Comparison of ENCODE assay signal across 8 mouse cellular contexts in genomic region chrX:7765764-7766163, GRCm38 (mm10). TPM values are rescaled to one million over a fixed set of nuclear protein-coding genes. Genes with fewer than 3 reads are reported as not detected.
DNase-seq lines count a peak whose midpoint lies in the region; ATAC-seq and TF ChIP-seq lines count a peak whose summit lies in the region.

No protein-coding gene starts in this region.

- H3K9ac ChIP-seq in neural tube, embryonic 15.5 days (replicated peaks) = peak overlapping the region; percentile 29

- no peak for ATAC-seq in neural tube, embryonic 15.5 days (ENCODE audit: low FRiP score)

- TF ChIP-seq POLR2A in brain, embryonic 14.5 days (IDR thresholded peaks at IDR 0.05; ENCODE audit: borderline replicate concordance, extremely low read depth, insufficient read depth, insufficient read length, poor library complexity, severe bottlenecking) = no peak

- peak overlapping the region; percentile 44 for H3K27ac ChIP-seq in left cerebral cortex, adult 2 months
- no peak overlapping the region for H3K27ac ChIP-seq in neural tube, embryonic 15.5 days (replicated peaks)

- WGBS in neural tube, embryonic 15.5 days = 23% methylated on average over 11 of the region's 11 CpGs

- H3K4me2 ChIP-seq in neural tube, embryonic 15.5 days = peak overlapping the region; percentile 63

- no peaks in the 10 kb centered on the region for H3K27me3 ChIP-seq in neural tube, embryonic 15.5 days (replicated peaks)

- peak; percentile 33 to 46 for DNase-seq in left cerebral cortex, adult 2 months (ENCODE audit: extremely low spot score in 1 of 2, low spot score in 2 of 2)
- DNase-seq in left cerebral cortex, adult 11 months (ENCODE audit: low spot score) = no peak
- peak; percentile 48 for DNase-seq in brain, embryonic 14.5 days (ENCODE audit: low read depth)
- DNase-seq in heart, adult 11 months = peak; percentile 97
- DNase-seq in kidney, adult 11 months = peak; percentile 45
- DNase-seq in lung, adult 18-20 months = peak; percentile 83 to 87
- no peak for DNase-seq in thymus, postnatal 0 days (ENCODE audit: low spot score)

- H3K4me3 ChIP-seq in left cerebral cortex, adult 2 months = peak overlapping the region; percentile 40
- H3K4me3 ChIP-seq in neural tube, embryonic 15.5 days (replicated peaks) = peak overlapping the region; percentile 61

- no peaks in the 10 kb centered on the region for H3K9me3 ChIP-seq in neural tube, embryonic 15.5 days (replicated peaks)

- H3K36me3 ChIP-seq in neural tube, embryonic 15.5 days = peaks cover 18% of the 10 kb centered on the region

- intact Hi-C loops in left cerebral cortex, adult 2 months (cut with DNase I) = no loop called here

- no peak for TF ChIP-seq CTCF in left cerebral cortex, adult 2 months (IDR thresholded peaks at IDR 0.05)
- no peak for TF ChIP-seq CTCF in brain, embryonic 14.5 days (IDR thresholded peaks at IDR 0.05; ENCODE audit: borderline replicate concordance, extremely low read depth, insufficient read depth, insufficient read length)

- H3K4me1 ChIP-seq in neural tube, embryonic 15.5 days = peaks cover 27% of the 10 kb centered on the region

RNA-seq across cellular contexts. Expression of gene Tfe3, which starts 3.4 kb away (rescaled TPM):
- 10 to 100 TPM; 30.9 to 35.1 TPM for total RNA-seq in left cerebral cortex, adult 2 months (2021)
- 14.1 and 22.6 TPM in 2 replicates for polyA plus RNA-seq in brain, embryonic 14.5 days (2012; rRNA removed)
- polyA plus RNA-seq in neural tube, embryonic 15.5 days (2015; fragmentation: Nextera tagmentation; extraction: Ambion mirVana) = 24.7 and 25.2 TPM in 2 replicates
- polyA plus RNA-seq in thymus, postnatal 0 days (2015; fragmentation: Nextera tagmentation; extraction: Ambion mirVana) = 11.4 TPM in 2 replicates

RNA-seq across cellular contexts. Expression of gene Ccdc120, which starts 15.1 kb away (rescaled TPM):
- 10 to 100 TPM; 26.3 TPM for total RNA-seq in left cerebral cortex, adult 2 months (2021)
- 86.8 and 89.7 TPM in 2 replicates for polyA plus RNA-seq in brain, embryonic 14.5 days (2012; rRNA removed)
- polyA plus RNA-seq in neural tube, embryonic 15.5 days (2015; fragmentation: Nextera tagmentation; extraction: Ambion mirVana) = 50.8 and 56.3 TPM in 2 replicates
- 6.7 and 8.2 TPM in 2 replicates for polyA plus RNA-seq in thymus, postnatal 0 days (2015; fragmentation: Nextera tagmentation; extraction: Ambion mirVana)

RNA-seq across cellular contexts. Expression of gene Gripap1, which starts 23.8 kb away (rescaled TPM):
- 100 to 1,000 TPM; 109 to 113 TPM for total RNA-seq in left cerebral cortex, adult 2 months (2021)
- 85.4 and 86.1 TPM in 2 replicates for polyA plus RNA-seq in brain, embryonic 14.5 days (2012; rRNA removed)
- polyA plus RNA-seq in neural tube, embryonic 15.5 days (2015; fragmentation: Nextera tagmentation; extraction: Ambion mirVana) = 63.0 and 67.4 TPM in 2 replicates
- polyA plus RNA-seq in thymus, postnatal 0 days (2015; fragmentation: Nextera tagmentation; extraction: Ambion mirVana) = 40.2 and 48.1 TPM in 2 replicates

RNA-seq across cellular contexts. Expression of gene Praf2, which starts 37.5 kb away (rescaled TPM):
- total RNA-seq in left cerebral cortex, adult 2 months (2021) = 10 to 100 TPM; 88.9 to 92.7 TPM
- 95.6 and 106 TPM in 2 replicates for polyA plus RNA-seq in brain, embryonic 14.5 days (2012; rRNA removed)
- polyA plus RNA-seq in neural tube, embryonic 15.5 days (2015; fragmentation: Nextera tagmentation; extraction: Ambion mirVana) = 128 and 132 TPM in 2 replicates
- polyA plus RNA-seq in thymus, postnatal 0 days (2015; fragmentation: Nextera tagmentation; extraction: Ambion mirVana) = 14.7 and 20.6 TPM in 2 replicates

RNA-seq across cellular contexts. Expression of gene Gm45208, which starts 43.7 kb away (rescaled TPM):
- total RNA-seq in left cerebral cortex, adult 2 months (2021) = not detected
- polyA plus RNA-seq in brain, embryonic 14.5 days (2012; rRNA removed) = 0.33 and 0.63 TPM in 2 replicates
- 1.4 TPM in 1 of 2 replicates, not detected in the other for polyA plus RNA-seq in neural tube, embryonic 15.5 days (2015; fragmentation: Nextera tagmentation; extraction: Ambion mirVana)
- 0.46 and 1.0 TPM in 2 replicates for polyA plus RNA-seq in thymus, postnatal 0 days (2015; fragmentation: Nextera tagmentation; extraction: Ambion mirVana)

Comparison
In these comparisons a context has a peak if more than half of its experiments do, and no peak if none do; other contexts are left out.
1. DNase-seq: peak in left cerebral cortex, adult 2 months (2 of 2), brain, embryonic 14.5 days (single experiment), heart, adult 11 months (single experiment), kidney, adult 11 months (single experiment) and lung, adult 18-20 months (2 of 2); none in left cerebral cortex, adult 11 months (single experiment) and thymus, postnatal 0 days (single experiment).